Mouse (Mus musculus) forebrain, embryonic 13.5 days (tissue): ENCODE measurements around the gene 9230112D13Rik. TPM values are rescaled to one million over a fixed set of nuclear protein-coding genes. Genes with fewer than 3 reads are reported as not detected.

ENCODE experiments used
- ATAC-seq: fragments of 200-750 bp; cut with Nextera tagmentation; 2 replicates; pipeline ENCODE4 v1.8.0; 2017
- H3K27ac ChIP-seq: fragments of 300-500 bp; sonication (generic); 2 replicates; pipeline ENCODE4 v1.5.1; 2015; ENCODE audit warnings: inconsistent platforms, mild to moderate bottlenecking, moderate library complexity
- H3K27me3 ChIP-seq: fragments of 300-500 bp; sonication (generic); 2 replicates; pipeline ENCODE4 v1.6.1; 2015; ENCODE audit warnings: mild to moderate bottlenecking, inconsistent platforms
- H3K36me3 ChIP-seq: fragments of 300-500 bp; sonication (generic); 2 replicates; pipeline ENCODE4 v1.6.1; 2015; ENCODE audit warnings: mild to moderate bottlenecking, inconsistent platforms; ENCODE audit not compliant: poor library complexity, severe bottlenecking
- H3K4me1 ChIP-seq: fragments of 300-500 bp; sonication (generic); 2 replicates; pipeline ENCODE4 v1.6.1; 2015; ENCODE audit warnings: inconsistent platforms
- H3K4me2 ChIP-seq: fragments of 300-500 bp; sonication (generic); 2 replicates; pipeline ENCODE4 v1.6.1; 2015; ENCODE audit warnings: inconsistent platforms, mild to moderate bottlenecking, moderate library complexity
- H3K4me3 ChIP-seq: fragments of 300-500 bp; sonication (generic); 2 replicates; pipeline ENCODE4 v1.5.1; 2015; ENCODE audit warnings: mild to moderate bottlenecking, inconsistent platforms
- H3K9ac ChIP-seq: fragments of 300-500 bp; sonication (generic); 2 replicates; pipeline ENCODE4 v1.6.1; 2015; ENCODE audit warnings: mild to moderate bottlenecking, inconsistent platforms
- H3K9me3 ChIP-seq: fragments of 300-500 bp; sonication (generic); replicated peaks from 2 replicates; pipeline ENCODE4 v1.6.1; 2016; ENCODE audit warnings: inconsistent platforms
- WGBS: fragments of 180-500 bp; shearing (Covaris S2); methylation state at CpG from one replicate; pipeline ENCODE4 v1.1.7; 2015; 5-methylcytosine and 5-hydroxymethylcytosine counted together
- polyA plus RNA-seq: library from polyadenylated mRNA; unstranded; fragments of >200 nt; fragmentation: Nextera tagmentation; extraction: Ambion mirVana; gene quantifications from 2 replicates; pipeline ENCODE4 v1.2.1, GENCODE M21; 2015

The 9230112D13Rik gene
- polyA plus RNA-seq, 1 experiment from 2014 or later: not detected

DNA sequence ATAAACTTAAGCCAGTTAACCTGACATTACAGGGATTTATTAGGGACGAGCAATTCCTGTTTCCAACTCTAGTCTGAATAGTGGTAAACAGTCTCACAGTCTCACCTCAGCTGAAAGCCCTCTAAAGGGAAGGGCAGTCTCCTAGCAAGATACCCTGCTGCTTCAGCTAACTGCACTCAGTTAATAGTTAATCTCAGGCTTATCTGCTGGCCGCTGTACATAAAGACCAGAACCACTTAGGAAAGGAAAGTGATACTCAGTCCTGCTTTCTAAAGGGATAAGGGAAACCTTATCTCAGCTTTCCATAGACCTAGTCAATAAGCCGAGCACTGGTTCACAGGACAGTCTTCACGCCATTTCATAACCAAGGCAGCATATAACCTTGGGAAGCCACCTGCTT is 13.3 kb upstream of the 9230112D13Rik start:
- Histone ChIP-seq H3K27me3 (no peaks in the 10 kb centered on the region), H3K27ac (no peak overlapping the region), H3K36me3 (no peaks in the 10 kb centered on the region), H3K4me2 (no peak overlapping the region), H3K4me1 (no peaks in the 10 kb centered on the region), H3K4me3 (no peak overlapping the region), H3K9ac (no peak overlapping the region), H3K9me3 (no peaks in the 10 kb centered on the region)
- WGBS: 67% methylated on average over 4 of the region's 4 CpGs
- no peak for ATAC-seq

DNA sequence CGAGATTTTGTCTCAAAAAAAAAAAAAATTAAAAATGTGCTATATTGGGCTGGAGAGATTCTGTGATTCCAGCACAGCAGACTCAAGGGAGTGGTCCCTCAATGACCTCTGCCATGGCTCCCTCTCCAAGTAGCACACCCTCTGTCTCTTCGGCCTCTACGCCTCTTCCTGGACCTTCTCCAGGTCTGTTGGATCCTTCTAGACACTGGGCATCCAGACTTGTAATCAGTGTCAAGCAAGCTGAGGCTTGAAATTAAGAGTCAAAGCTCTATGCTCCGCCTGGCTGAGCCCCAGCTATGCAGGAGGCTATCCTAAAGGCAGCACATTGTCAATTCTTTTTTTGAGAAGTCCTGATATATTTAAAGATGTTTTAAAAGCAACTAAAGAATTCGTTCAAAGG is 10.9 kb upstream of the 9230112D13Rik start:
- Histone ChIP-seq H3K4me3 (no peak overlapping the region), H3K9ac (no peak overlapping the region), H3K9me3 (0 out of 2 replicates have a peak, but pooled peaks cover 8% of the 10 kb centered on the region), H3K4me1 (no peaks in the 10 kb centered on the region), H3K27me3 (no peaks in the 10 kb centered on the region), H3K36me3 (no peaks in the 10 kb centered on the region), H3K4me2 (no peak overlapping the region), H3K27ac (no peak overlapping the region)
- ATAC-seq: no peak
- WGBS: 86% methylated on average over 5 of the region's 5 CpGs

DNA sequence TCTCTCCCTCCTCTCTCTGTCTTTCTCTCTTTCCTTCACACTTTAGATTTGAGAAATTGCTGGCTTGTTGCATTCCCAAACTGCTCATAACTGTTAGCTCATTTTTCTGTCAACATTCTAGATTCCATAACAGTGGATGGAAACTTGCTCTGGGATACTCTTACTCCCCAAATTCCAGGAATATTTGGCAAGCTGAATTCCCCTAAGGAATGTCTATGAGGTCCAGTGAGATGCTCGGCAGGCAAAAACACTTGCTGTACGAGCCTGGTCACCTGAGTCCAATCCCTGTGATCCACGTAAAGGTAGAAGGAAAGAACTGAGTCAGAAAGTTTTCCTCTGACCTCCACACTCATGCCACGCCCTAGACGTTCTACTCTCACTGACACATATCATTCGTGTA is 9.9 kb upstream of the 9230112D13Rik start:
- no peaks in the 10 kb centered on the region for H3K36me3 ChIP-seq
- H3K27ac ChIP-seq: no peak overlapping the region
- H3K4me2 ChIP-seq: no peak overlapping the region
- 83% methylated on average over 6 of the region's 6 CpGs for WGBS
- H3K4me1 ChIP-seq: no peaks in the 10 kb centered on the region
- H3K27me3 ChIP-seq: peaks cover 2% of the 10 kb centered on the region; the same call in 1 of the 2 replicates
- no peak overlapping the region for H3K4me3 ChIP-seq
- no peak for ATAC-seq
- 0 out of 2 replicates have a peak, but pooled peaks cover 8% of the 10 kb centered on the region for H3K9me3 ChIP-seq
- H3K9ac ChIP-seq: no peak overlapping the region

DNA sequence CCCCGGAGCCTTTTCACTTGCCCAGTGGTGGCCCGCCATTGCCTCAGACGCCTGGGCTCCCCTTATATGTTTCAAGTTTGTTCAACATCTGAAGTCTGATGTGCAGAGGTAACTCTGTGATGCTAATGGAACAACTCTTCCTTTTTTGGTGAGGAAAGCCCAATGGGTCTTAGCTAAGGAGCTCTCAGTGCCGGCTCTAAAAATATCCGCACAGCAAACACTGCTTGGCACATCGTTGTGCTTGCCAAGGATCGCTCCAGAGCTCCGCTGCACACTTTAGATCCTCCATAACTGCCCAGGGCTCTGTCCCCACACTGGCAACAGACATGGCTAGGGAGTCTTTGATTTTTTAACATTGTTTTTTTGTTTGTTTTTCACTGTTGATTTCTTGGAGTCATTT is 6.2 kb upstream of the 9230112D13Rik start:
- whole genome bisulfite sequencing: 68% methylated on average over 8 of the region's 8 CpGs
- no peak overlapping the region for H3K27ac ChIP-seq
- ATAC-seq: no peak
- 0 out of 2 replicates have a peak, but pooled peaks cover 8% of the 10 kb centered on the region for H3K9me3 ChIP-seq
- peaks cover 2% of the 10 kb centered on the region; the same call in 1 of the 2 replicates for H3K27me3 ChIP-seq
- no peaks in the 10 kb centered on the region for H3K36me3 ChIP-seq
- no peak overlapping the region for H3K4me3 ChIP-seq
- H3K4me1 ChIP-seq: no peaks in the 10 kb centered on the region
- H3K9ac ChIP-seq: no peak overlapping the region
- H3K4me2 ChIP-seq: no peak overlapping the region

GRCm38 (mm10) chr14:34517959-34518544 is 4.5 kb downstream of the 9230112D13Rik start:
- H3K27me3 ChIP-seq: no peaks in the 10 kb centered on the region
- no peak overlapping the region for H3K4me3 ChIP-seq
- no peaks in the 10 kb centered on the region for H3K9me3 ChIP-seq
- H3K4me1 ChIP-seq: no peaks in the 10 kb centered on the region
- ATAC-seq: no peak
- no peak overlapping the region for H3K27ac ChIP-seq
- 91% methylated on average over 8 of the region's 8 CpGs for WGBS
- H3K4me2 ChIP-seq: no peak overlapping the region
- no peaks in the 10 kb centered on the region for H3K36me3 ChIP-seq
- H3K9ac ChIP-seq: no peak overlapping the region

DNA sequence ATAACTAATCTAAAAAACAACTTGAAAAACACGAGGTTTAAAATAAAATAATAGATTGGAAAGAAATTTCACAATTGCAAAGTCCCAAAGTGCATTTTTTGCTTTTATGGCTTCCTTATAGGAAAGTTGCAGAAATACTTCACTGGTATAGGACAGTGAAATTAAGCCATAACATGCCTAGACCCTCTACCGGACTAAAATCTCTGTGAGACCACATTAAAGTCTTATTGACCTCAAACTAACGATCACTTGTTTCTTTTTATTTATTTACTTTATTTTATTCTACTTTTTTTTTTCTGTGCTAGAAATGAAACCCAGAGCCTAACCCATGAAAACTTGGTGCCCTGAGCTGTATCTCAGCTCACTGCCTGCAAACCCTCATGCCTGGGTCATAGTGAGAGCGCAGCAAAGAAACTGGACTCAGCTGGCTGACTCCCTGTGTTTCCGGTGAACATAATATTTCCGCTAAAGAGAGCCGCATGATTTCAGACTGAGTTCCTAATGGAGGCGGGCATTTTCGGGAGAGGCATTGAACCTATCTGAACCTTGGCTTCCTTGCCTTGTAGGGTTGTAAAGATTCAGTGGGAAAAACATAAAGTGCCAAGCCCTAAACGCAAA is 5.5 kb downstream of the 9230112D13Rik start:
- no peaks in the 10 kb centered on the region for H3K36me3 ChIP-seq
- H3K9me3 ChIP-seq: no peaks in the 10 kb centered on the region
- ATAC-seq: no peak
- 91% methylated on average over 10 of the region's 10 CpGs for WGBS
- no peak overlapping the region for H3K4me2 ChIP-seq
- no peak overlapping the region for H3K4me3 ChIP-seq
- H3K4me1 ChIP-seq: 0 out of 2 replicates have a peak, but pooled peaks cover 4% of the 10 kb centered on the region
- no peak overlapping the region for H3K9ac ChIP-seq
- H3K27ac ChIP-seq: no peak overlapping the region
- H3K27me3 ChIP-seq: no peaks in the 10 kb centered on the region

DNA sequence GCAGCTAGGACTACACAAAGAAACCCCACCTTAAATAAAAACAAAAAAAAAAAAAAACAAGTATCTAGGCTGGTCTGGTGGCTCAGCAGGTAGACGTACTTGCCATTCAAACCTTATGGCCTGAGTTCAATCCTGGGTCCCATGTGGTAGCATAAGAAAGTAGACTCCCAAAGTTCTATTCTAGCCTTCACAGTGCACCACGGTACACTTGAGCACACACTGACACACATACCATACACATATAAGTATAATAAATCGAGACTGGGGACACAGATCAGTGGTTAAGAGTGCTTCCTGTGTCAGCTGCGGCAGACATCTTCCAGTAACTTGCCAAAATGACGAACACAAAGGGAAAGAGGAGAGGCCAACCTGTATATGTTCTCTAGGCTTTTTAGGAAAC is 6.7 kb downstream of the 9230112D13Rik start:
- no peaks in the 10 kb centered on the region for H3K27me3 ChIP-seq
- H3K4me1 ChIP-seq: 0 out of 2 replicates have a peak, but pooled peaks cover 5% of the 10 kb centered on the region
- WGBS: 90% methylated on average over 5 of the region's 5 CpGs
- no peak for ATAC-seq
- no peaks in the 10 kb centered on the region for H3K36me3 ChIP-seq
- no peak overlapping the region for H3K4me3 ChIP-seq
- no peak overlapping the region for H3K27ac ChIP-seq
- no peaks in the 10 kb centered on the region for H3K9me3 ChIP-seq
- H3K9ac ChIP-seq: no peak overlapping the region
- no peak overlapping the region for H3K4me2 ChIP-seq

DNA sequence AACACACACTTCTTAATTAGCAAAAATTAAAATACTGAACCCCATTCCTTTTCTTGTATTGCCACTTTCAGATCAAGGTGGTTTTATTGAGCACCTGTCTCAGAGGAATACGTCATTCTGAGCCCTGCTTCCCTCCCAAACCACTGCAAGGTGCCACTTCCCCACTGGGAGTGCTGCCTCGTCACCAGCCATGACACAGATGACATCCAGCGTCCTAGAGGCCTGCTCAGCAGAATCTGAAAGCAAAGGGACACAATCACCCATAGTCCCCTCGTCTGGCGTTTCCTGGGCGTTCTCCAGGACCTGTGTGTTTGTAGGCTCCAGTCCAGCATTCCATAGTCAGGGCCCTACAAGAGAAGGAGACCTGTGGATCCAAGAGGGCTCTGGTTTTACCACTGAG is 8.5 kb downstream of the 9230112D13Rik start:
- H3K9me3 ChIP-seq: no peaks in the 10 kb centered on the region
- H3K4me3 ChIP-seq: no peak overlapping the region
- no peak overlapping the region for H3K9ac ChIP-seq
- WGBS: 43% methylated on average over 6 of the region's 6 CpGs
- ATAC-seq: no peak
- no peak overlapping the region for H3K4me2 ChIP-seq
- 0 out of 2 replicates have a peak, but pooled peaks cover 5% of the 10 kb centered on the region for H3K4me1 ChIP-seq
- no peaks in the 10 kb centered on the region for H3K27me3 ChIP-seq
- H3K27ac ChIP-seq: no peak overlapping the region
- H3K36me3 ChIP-seq: no peaks in the 10 kb centered on the region

- no peaks in the 10 kb centered on the region for H3K36me3 ChIP-seq
- ATAC-seq: no peak
- WGBS: 82% methylated on average over 4 of the region's 4 CpGs
- no peaks in the 10 kb centered on the region for H3K9me3 ChIP-seq
- H3K4me3 ChIP-seq: no peak overlapping the region
- H3K27me3 ChIP-seq: no peaks in the 10 kb centered on the region
- no peak overlapping the region for H3K9ac ChIP-seq
- H3K4me1 ChIP-seq: peaks cover 17% of the 10 kb centered on the region
- no peak overlapping the region for H3K27ac ChIP-seq
- no peak overlapping the region for H3K4me2 ChIP-seq
Measured at GRCm38 (mm10) chr14:34512602-34513001, 10.0 kb downstream of the 9230112D13Rik start.

DNA sequence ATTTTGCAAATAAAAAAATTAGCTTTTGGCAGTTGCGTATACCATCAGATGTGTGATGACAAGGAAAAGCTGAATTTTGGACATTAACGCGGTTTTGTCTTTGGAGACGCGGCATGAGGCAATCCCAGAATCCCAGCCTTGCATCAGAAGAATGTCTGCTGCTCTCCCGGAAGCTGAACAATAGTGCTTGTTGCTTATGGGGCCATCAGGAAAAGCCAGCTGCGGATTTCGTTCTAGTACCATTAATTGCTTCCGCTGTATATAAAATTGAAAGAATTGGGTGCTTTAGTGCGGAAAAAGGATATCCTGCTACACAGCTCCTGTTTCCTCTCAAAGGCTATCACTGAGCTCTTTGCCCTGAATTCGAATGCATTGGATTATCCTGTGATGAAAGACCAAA is 10.7 kb downstream of the 9230112D13Rik start:
- ATAC-seq: no peak
- H3K4me3 ChIP-seq: no peak overlapping the region
- no peak overlapping the region for H3K27ac ChIP-seq
- H3K9me3 ChIP-seq: no peaks in the 10 kb centered on the region
- H3K36me3 ChIP-seq: no peaks in the 10 kb centered on the region
- no peaks in the 10 kb centered on the region for H3K27me3 ChIP-seq
- H3K4me2 ChIP-seq: no peak overlapping the region
- no peak overlapping the region for H3K9ac ChIP-seq
- 62% methylated on average over 11 of the region's 11 CpGs for WGBS
- H3K4me1 ChIP-seq: peaks cover 17% of the 10 kb centered on the region

GRCm38 (mm10) chr14:34508842-34509439 is 13.7 kb downstream of the 9230112D13Rik start:
- H3K27me3 ChIP-seq: no peaks in the 10 kb centered on the region
- 47% methylated on average over 7 of the region's 7 CpGs for WGBS
- ATAC-seq: peak; percentile 29
- no peaks in the 10 kb centered on the region for H3K36me3 ChIP-seq
- peak overlapping the region; percentile 37; the same call in 1 of the 2 replicates for H3K27ac ChIP-seq
- no peaks in the 10 kb centered on the region for H3K9me3 ChIP-seq
- H3K4me1 ChIP-seq: peaks cover 21% of the 10 kb centered on the region
- no peak overlapping the region for H3K4me2 ChIP-seq
- no peak overlapping the region for H3K4me3 ChIP-seq
- H3K9ac ChIP-seq: no peak overlapping the region

DNA sequence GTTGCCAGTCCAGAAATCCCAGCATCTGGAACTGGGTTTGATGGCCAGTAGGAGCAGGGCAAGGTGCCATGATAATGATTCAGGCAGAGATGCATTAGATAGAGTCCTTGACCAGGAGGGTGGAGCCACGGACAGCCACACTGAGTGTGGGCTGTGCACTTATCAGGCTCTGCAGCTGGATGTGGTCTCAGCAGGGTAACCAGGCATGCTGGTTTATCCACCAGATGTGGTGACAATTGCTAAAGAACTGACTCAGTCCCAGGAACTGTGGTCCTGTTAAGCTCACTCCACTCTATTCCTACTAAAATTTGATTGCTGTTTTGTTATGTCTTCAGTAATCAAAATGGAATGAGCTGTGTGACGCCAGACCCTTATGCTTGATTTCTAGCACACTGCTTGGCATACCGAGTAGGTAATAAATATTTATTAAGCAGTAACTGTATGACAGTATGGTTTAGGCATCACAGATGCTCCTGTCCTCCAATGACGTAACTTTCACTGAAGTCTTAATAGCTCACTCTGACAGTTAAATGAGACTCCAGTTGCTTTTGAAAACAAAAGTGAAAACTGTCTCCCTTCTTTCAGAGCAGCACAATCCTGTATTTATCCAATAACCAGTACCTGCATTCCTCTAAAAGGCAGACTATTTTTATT is 14.3 kb downstream of the 9230112D13Rik start:
- ATAC-seq: peak; percentile 81
- Histone ChIP-seq H3K4me3 (no peak overlapping the region), H3K4me1 (peaks cover 26% of the 10 kb centered on the region), H3K36me3 (no peaks in the 10 kb centered on the region), H3K9ac (no peak overlapping the region), H3K27me3 (no peaks in the 10 kb centered on the region), H3K4me2 (no peak overlapping the region), H3K9me3 (no peaks in the 10 kb centered on the region), H3K27ac (peak overlapping the region; percentile 37)
- WGBS: 33% methylated on average over 4 of the region's 4 CpGs
